Mouse (Mus musculus) intestine, embryonic 15.5 days (tissue): ENCODE results near the gene Fam241a. TPM values are rescaled to one million over a fixed set of nuclear protein-coding genes. Genes with fewer than 3 reads are reported as not detected.
A peak's percentile ranks its signal among the peaks of the same experiment; 100 is the strongest.

Experiments used
- ATAC-seq: fragments of 200-750 bp; cut with Nextera tagmentation; 2 replicates; pipeline ENCODE4 v1.8.0; 2017; ENCODE audit warnings: moderate TSS enrichment, moderate library complexity
- H3K27ac ChIP-seq: fragments of 300-500 bp; sonication (generic); 2 replicates; pipeline ENCODE4 v1.5.1; 2015; ENCODE audit warnings: mild to moderate bottlenecking, inconsistent platforms
- H3K27me3 ChIP-seq: fragments of 300-500 bp; sonication (generic); replicated peaks from 2 replicates; pipeline ENCODE4 v1.6.1; 2015; ENCODE audit warnings: inconsistent platforms
- H3K36me3 ChIP-seq: fragments of 300-500 bp; sonication (generic); 2 replicates; pipeline ENCODE4 v1.6.1; 2015; ENCODE audit warnings: inconsistent platforms
- H3K4me1 ChIP-seq: fragments of 300-500 bp; sonication (generic); replicated peaks from 2 replicates; pipeline ENCODE4 v1.6.1; 2015; ENCODE audit warnings: inconsistent platforms
- H3K4me2 ChIP-seq: fragments of 300-500 bp; sonication (generic); replicated peaks from 2 replicates; pipeline ENCODE4 v1.6.1; 2015; ENCODE audit warnings: mild to moderate bottlenecking, inconsistent platforms
- H3K4me3 ChIP-seq: fragments of 300-500 bp; sonication (generic); replicated peaks from 2 replicates; pipeline ENCODE4 v1.5.1; 2015; ENCODE audit warnings: inconsistent platforms
- H3K9ac ChIP-seq: fragments of 300-500 bp; sonication (generic); 2 replicates; pipeline ENCODE4 v1.6.1; 2015; ENCODE audit warnings: inconsistent platforms
- H3K9me3 ChIP-seq: fragments of 300-500 bp; sonication (generic); 2 replicates; pipeline ENCODE4 v1.6.1; 2016; ENCODE audit warnings: inconsistent platforms
- WGBS: fragments of 180-500 bp; shearing (Covaris S2); methylation state at CpG from one replicate; pipeline ENCODE4 v1.1.7; 2015; 5-methylcytosine and 5-hydroxymethylcytosine counted together
- polyA plus RNA-seq: library from polyadenylated mRNA; unstranded; fragments of >200 nt; fragmentation: Nextera tagmentation; extraction: Ambion mirVana; gene quantifications from 2 replicates; pipeline ENCODE4 v1.2.1, GENCODE M21; 2015

Gene Fam241a
- polyA plus RNA-seq, 1 experiment from 2014 or later = 13.4 TPM

GRCm38 (mm10) chr3:127871575-127871974, 24.5 kb downstream of the Fam241a start:
- ATAC-seq = no peak
- Histone ChIP-seq H3K9ac (no peak overlapping the region), H3K4me2 (no peak overlapping the region), H3K36me3 (no peaks in the 10 kb centered on the region), H3K27ac (no peak overlapping the region), H3K27me3 (no peaks in the 10 kb centered on the region), H3K4me1 (no peaks in the 10 kb centered on the region), H3K4me3 (no peak overlapping the region), H3K9me3 (no peaks in the 10 kb centered on the region)
- 71% methylated on average over 9 of the region's 9 CpGs for WGBS

GRCm38 (mm10) chr3:127868880-127869279, 27.2 kb downstream of the Fam241a start:
- 65% methylated on average over 5 of the region's 5 CpGs for WGBS
- Histone ChIP-seq H3K36me3 (no peaks in the 10 kb centered on the region), H3K4me3 (no peak overlapping the region)

GRCm38 (mm10) chr3:127868046-127868758, 27.9 kb downstream of the Fam241a start:
- no peak overlapping the region for H3K27ac ChIP-seq
- WGBS = 90% methylated on average over 9 of the region's 9 CpGs
- no peaks in the 10 kb centered on the region for H3K4me1 ChIP-seq
- H3K27me3 ChIP-seq = no peaks in the 10 kb centered on the region
- no peak for ATAC-seq
- no peaks in the 10 kb centered on the region for H3K9me3 ChIP-seq
- H3K36me3 ChIP-seq = no peaks in the 10 kb centered on the region
- H3K4me3 ChIP-seq = no peak overlapping the region
- no peak overlapping the region for H3K4me2 ChIP-seq
- no peak overlapping the region for H3K9ac ChIP-seq

More at GRCm38 (mm10) chr3:127868880-127869279, 27.2 kb downstream of the Fam241a start:
- no peaks in the 10 kb centered on the region for H3K4me1 ChIP-seq
- no peaks in the 10 kb centered on the region for H3K27me3 ChIP-seq
- H3K4me2 ChIP-seq = no peak overlapping the region
- no peaks in the 10 kb centered on the region for H3K9me3 ChIP-seq
- H3K27ac ChIP-seq = no peak overlapping the region
- ATAC-seq = no peak
- H3K9ac ChIP-seq = no peak overlapping the region

- 30% methylated on average over 2 of the region's 2 CpGs for WGBS
- Histone ChIP-seq H3K27ac (no peak overlapping the region), H3K36me3 (no peaks in the 10 kb centered on the region), H3K27me3 (no peaks in the 10 kb centered on the region), H3K4me2 (no peak overlapping the region), H3K4me3 (no peak overlapping the region), H3K4me1 (no peaks in the 10 kb centered on the region), H3K9me3 (no peaks in the 10 kb centered on the region), H3K9ac (no peak overlapping the region)
- 0 out of 2 replicates have a peak, but pooled peaks have one; percentile 56 for ATAC-seq
Measured at GRCm38 (mm10) chr3:127864242-127864641, 31.9 kb downstream of the Fam241a start.

DNA sequence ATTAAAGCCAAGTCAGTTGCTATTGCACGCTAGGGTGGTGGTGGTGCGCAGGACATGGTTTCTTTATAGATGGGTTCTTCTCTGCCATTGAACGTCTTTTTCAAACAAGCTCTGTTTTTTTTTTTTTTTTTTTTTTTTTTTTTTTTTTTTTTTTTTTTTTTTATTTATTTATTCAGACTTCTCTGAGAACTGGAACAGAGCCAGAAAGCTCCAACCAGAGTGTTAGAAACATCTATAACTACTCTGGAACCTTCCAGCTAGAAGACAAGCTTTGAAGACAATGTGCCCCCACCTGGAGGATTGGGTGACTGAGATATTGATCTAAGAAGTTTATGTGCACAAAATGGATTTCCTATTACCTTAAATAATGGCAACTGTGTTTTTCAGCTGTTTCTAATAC, 32.6 kb downstream of the Fam241a start:
- ATAC-seq = no peak
- 46% methylated on average over 3 of the region's 3 CpGs for WGBS
- Histone ChIP-seq H3K27me3 (no peaks in the 10 kb centered on the region), H3K36me3 (no peaks in the 10 kb centered on the region), H3K4me1 (no peaks in the 10 kb centered on the region), H3K27ac (no peak overlapping the region), H3K4me3 (no peak overlapping the region), H3K9me3 (no peaks in the 10 kb centered on the region), H3K9ac (no peak overlapping the region), H3K4me2 (no peak overlapping the region)

DNA sequence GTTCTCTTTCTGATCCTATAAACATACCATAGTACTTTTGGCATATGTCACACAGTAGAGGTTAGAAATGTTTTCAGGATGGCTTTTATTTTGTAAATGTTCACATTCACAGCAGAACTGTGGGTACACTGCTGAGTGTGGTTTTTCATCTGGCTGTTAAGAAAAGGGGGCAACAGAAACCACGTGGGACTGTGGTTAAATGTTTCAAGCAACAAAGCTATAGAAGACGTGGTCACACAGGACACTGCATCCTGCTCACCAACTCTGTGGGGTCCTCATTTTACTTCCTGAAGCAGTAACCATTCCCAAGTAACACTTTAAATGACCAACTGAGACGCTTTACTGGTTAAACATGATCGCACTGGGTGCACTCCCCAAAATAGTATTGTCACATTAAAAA, 33.6 kb downstream of the Fam241a start:
- Histone ChIP-seq H3K9me3 (no peaks in the 10 kb centered on the region), H3K4me2 (no peak overlapping the region), H3K36me3 (no peaks in the 10 kb centered on the region), H3K9ac (no peak overlapping the region), H3K4me3 (no peak overlapping the region), H3K27me3 (no peaks in the 10 kb centered on the region), H3K4me1 (no peaks in the 10 kb centered on the region), H3K27ac (no peak overlapping the region)
- 73% methylated on average over 4 of the region's 4 CpGs for WGBS
- ATAC-seq = no peak

DNA sequence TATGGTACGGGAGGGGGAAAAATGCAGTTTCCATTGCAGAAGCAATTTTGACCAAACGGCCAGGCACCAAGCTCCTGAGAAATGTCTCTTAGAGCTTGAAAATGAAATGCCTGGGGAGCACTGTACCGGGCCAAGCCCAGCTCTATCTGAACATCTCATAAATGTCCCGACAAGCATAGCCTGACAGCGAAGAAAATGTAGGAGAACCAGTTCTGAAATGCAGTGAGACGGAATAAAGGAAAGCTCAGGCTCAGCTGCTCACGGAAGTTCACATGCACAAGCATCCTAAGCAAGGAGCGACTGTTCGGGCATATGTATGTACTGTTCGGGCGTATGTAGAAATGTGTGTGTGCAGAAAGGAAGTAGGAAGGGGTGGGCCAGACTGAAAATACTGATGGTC, 34.8 kb downstream of the Fam241a start:
- Histone ChIP-seq H3K4me3 (no peak overlapping the region), H3K4me2 (no peak overlapping the region), H3K4me1 (no peaks in the 10 kb centered on the region), H3K9ac (no peak overlapping the region), H3K27me3 (no peaks in the 10 kb centered on the region), H3K9me3 (no peaks in the 10 kb centered on the region), H3K36me3 (no peaks in the 10 kb centered on the region), H3K27ac (no peak overlapping the region)
- ATAC-seq = 0 out of 2 replicates have a peak, but pooled peaks have one; percentile 31
- 83% methylated on average over 11 of the region's 11 CpGs for WGBS

- no peaks in the 10 kb centered on the region for H3K9me3 ChIP-seq
- no peaks in the 10 kb centered on the region for H3K36me3 ChIP-seq
- H3K4me2 ChIP-seq = no peak overlapping the region
- ATAC-seq = peak; percentile 61; the same call in 1 of the 2 replicates
- no peaks in the 10 kb centered on the region for H3K27me3 ChIP-seq
- no peak overlapping the region for H3K9ac ChIP-seq
- H3K4me1 ChIP-seq = no peaks in the 10 kb centered on the region
- H3K4me3 ChIP-seq = no peak overlapping the region
- WGBS = 33% methylated on average over 15 of the region's 15 CpGs
- H3K27ac ChIP-seq = no peak overlapping the region
Measured at GRCm38 (mm10) chr3:127853431-127854206, 42.5 kb downstream of the Fam241a start.

DNA sequence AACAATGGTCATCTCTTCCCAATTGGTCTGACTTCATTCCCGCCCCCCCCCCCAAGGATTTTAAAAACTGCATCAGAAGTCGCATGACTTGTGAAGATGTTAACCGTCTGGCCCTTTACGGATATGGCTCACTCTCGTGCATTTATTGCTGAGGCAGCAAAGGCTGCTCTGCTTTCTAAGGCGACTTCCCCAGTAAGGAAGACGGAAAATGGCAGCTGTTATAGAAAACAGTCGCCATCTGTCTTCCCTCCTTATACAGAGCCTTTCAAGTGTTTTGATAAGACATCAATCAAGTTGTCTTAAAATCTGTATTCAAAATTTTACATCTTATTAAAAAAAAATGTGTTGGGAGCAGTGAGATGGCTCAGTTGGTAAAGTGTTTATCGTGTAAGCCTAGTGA, 43.4 kb downstream of the Fam241a start:
- Histone ChIP-seq H3K4me2 (no peak overlapping the region), H3K9ac (no peak overlapping the region), H3K4me1 (no peaks in the 10 kb centered on the region), H3K27me3 (no peaks in the 10 kb centered on the region), H3K36me3 (no peaks in the 10 kb centered on the region), H3K27ac (no peak overlapping the region), H3K9me3 (no peaks in the 10 kb centered on the region), H3K4me3 (no peak overlapping the region)
- 70% methylated on average over 9 of the region's 9 CpGs for WGBS
- ATAC-seq = no peak

GRCm38 (mm10) chr3:127850776-127851646, 45.1 kb downstream of the Fam241a start:
- H3K27me3 ChIP-seq = no peaks in the 10 kb centered on the region

DNA sequence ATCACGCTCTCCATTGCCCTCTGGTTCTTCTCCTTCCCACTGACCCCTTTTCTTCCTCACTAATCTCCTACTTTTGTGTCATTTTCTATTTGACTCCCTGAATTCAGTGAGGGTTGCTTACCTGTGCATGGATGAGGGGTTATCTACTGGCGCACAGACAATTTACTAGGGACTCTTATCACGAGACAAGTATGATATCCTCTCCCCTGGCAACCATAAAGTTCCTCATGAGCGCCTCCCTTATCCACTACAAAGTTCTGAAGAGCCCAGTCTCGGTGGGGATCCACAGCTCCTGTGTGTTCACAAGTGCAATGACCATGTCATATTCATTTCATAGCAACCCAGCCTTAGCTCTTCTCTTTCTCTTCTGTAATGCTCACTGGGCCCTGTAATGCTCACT, 46.2 kb downstream of the Fam241a start:
- ATAC-seq = peak; percentile 42; the same call in 1 of the 2 replicates
- 69% methylated on average over 5 of the region's 5 CpGs for WGBS
- H3K4me2 ChIP-seq = no peak overlapping the region
- H3K27me3 ChIP-seq = no peaks in the 10 kb centered on the region
- H3K4me3 ChIP-seq = no peak overlapping the region
- H3K36me3 ChIP-seq = no peaks in the 10 kb centered on the region
- H3K27ac ChIP-seq = no peak overlapping the region
- H3K9me3 ChIP-seq = no peaks in the 10 kb centered on the region
- H3K9ac ChIP-seq = no peak overlapping the region
- H3K4me1 ChIP-seq = no peaks in the 10 kb centered on the region

More at GRCm38 (mm10) chr3:127850776-127851646, 45.1 kb downstream of the Fam241a start:
- Histone ChIP-seq H3K36me3 (no peaks in the 10 kb centered on the region), H3K9ac (no peak overlapping the region), H3K9me3 (no peaks in the 10 kb centered on the region), H3K4me2 (peak overlapping the region; percentile 34; the same call in 1 of the 2 replicates), H3K4me1 (no peaks in the 10 kb centered on the region), H3K4me3 (no peak overlapping the region), H3K27ac (peak overlapping the region; percentile 83)
- peak; percentile 90 for ATAC-seq
- WGBS = 47% methylated on average over 9 of the region's 9 CpGs
